Mouse (Mus musculus) right cerebral cortex, postnatal 36 days (tissue): ENCODE data around the gene Efemp2.

Experiments used
- DNase-seq, 2 experiments: peaks; one replicate each; pipeline ENCODE4 v3.0.0; 2022; ENCODE audit warnings: low spot score in 2 of 2, mixed read lengths in 1 of 2

The Efemp2 gene

GRCm38 (mm10) chr19:5496052-5496370, 22.3 kb downstream of the Efemp2 start:
- DNase-seq, result no peak

GRCm38 (mm10) chr19:5500330-5500875, 26.6 kb downstream of the Efemp2 start:
- DNase-seq, result no peak

- no peak for DNase-seq
These were observed 29.9 kb downstream of the Efemp2 start, which contains the start of gene 1700020D05Rik for GRCm38 (mm10) chr19:5503687-5504086. TSS of gene 1700020D05Rik (minus strand) at chr19:5503787.

GRCm38 (mm10) chr19:5510031-5511026, 36.6 kb downstream of the Efemp2 start, which contains the start of gene Snx32:
TSS of gene Snx32 (minus strand) at chr19:5510538.
- DNase-seq, result peak; percentile 99

GRCm38 (mm10) chr19:5511074-5511632, 37.4 kb downstream of the Efemp2 start:
- no peak for DNase-seq

- DNase-seq, result no peak
These were observed 38.6 kb downstream of the Efemp2 start for GRCm38 (mm10) chr19:5512091-5513004.

- no peak for DNase-seq
These were observed 39.2 kb downstream of the Efemp2 start for GRCm38 (mm10) chr19:5513005-5513349.

- no peak for DNase-seq
These were observed 42.4 kb downstream of the Efemp2 start for GRCm38 (mm10) chr19:5515840-5516777.

- no peak for DNase-seq
These were observed 43.3 kb downstream of the Efemp2 start for GRCm38 (mm10) chr19:5516906-5517505.

- no peak for DNase-seq
These were observed 45.0 kb downstream of the Efemp2 start for GRCm38 (mm10) chr19:5518721-5519120.

- DNase-seq, result no peak
These were observed 51.5 kb downstream of the Efemp2 start for GRCm38 (mm10) chr19:5525204-5525603.

- peak; percentile 83 to 84 for DNase-seq
These were observed 55.8 kb downstream of the Efemp2 start for GRCm38 (mm10) chr19:5529325-5530137.

- no peak for DNase-seq
These were observed 56.4 kb downstream of the Efemp2 start for GRCm38 (mm10) chr19:5530138-5530524.
